Mouse (Mus musculus) midbrain, embryonic 16.5 days (tissue): ENCODE measurements around the gene Ube2cbp. TPM values are rescaled to one million over a fixed set of nuclear protein-coding genes. Genes with fewer than 3 reads are reported as not detected.

Source experiments
- ATAC-seq: fragments of 200-750 bp; cut with Nextera tagmentation; 2 replicates; pipeline ENCODE4 v1.8.0; 2017; ENCODE audit warnings: moderate TSS enrichment
- H3K27ac ChIP-seq: fragments of 300-500 bp; sonication (generic); 2 replicates; pipeline ENCODE4 v1.5.1; 2014; ENCODE audit warnings: mild to moderate bottlenecking, low read length, mixed read lengths
- H3K27me3 ChIP-seq: fragments of 300-500 bp; sonication (generic); 2 replicates; pipeline ENCODE4 v1.6.1; 2014; ENCODE audit warnings: low read depth, low read length, mixed read lengths; ENCODE audit not compliant: control insufficient read depth, insufficient read depth
- H3K36me3 ChIP-seq: fragments of 300-500 bp; sonication (generic); 2 replicates; pipeline ENCODE4 v1.6.1; 2014; ENCODE audit warnings: mild to moderate bottlenecking, low read length, moderate library complexity, mixed read lengths; ENCODE audit not compliant: control insufficient read depth, insufficient read depth
- H3K4me1 ChIP-seq: fragments of 300-500 bp; sonication (generic); 2 replicates; pipeline ENCODE4 v1.6.1; 2014; ENCODE audit warnings: mild to moderate bottlenecking, low read length, mixed read lengths; ENCODE audit not compliant: control insufficient read depth, insufficient read depth
- H3K4me2 ChIP-seq: fragments of 300-500 bp; sonication (generic); 2 replicates; pipeline ENCODE4 v1.6.1; 2014; ENCODE audit warnings: mild to moderate bottlenecking, low read length, mixed read lengths
- H3K4me3 ChIP-seq: fragments of 300-500 bp; sonication (generic); 2 replicates; pipeline ENCODE4 v1.5.1; 2014; ENCODE audit warnings: low read depth, mild to moderate bottlenecking, low read length, moderate library complexity, mixed read lengths
- H3K9ac ChIP-seq: fragments of 300-500 bp; sonication (generic); 2 replicates; pipeline ENCODE4 v1.6.1; 2014; ENCODE audit warnings: low read depth, low read length, mixed read lengths
- H3K9me3 ChIP-seq: fragments of 300-500 bp; sonication (generic); replicated peaks from 2 replicates; pipeline ENCODE4 v1.6.1; 2014; ENCODE audit warnings: mild to moderate bottlenecking, low read length, mixed read lengths; ENCODE audit not compliant: control insufficient read depth, poor library complexity, severe bottlenecking
- WGBS: fragments of 180-500 bp; shearing (Covaris S2); extraction: QIAGEN DNeasy Blood & Tissue Kit; methylation state at CpG from one replicate; pipeline ENCODE4 v1.1.7; 2014; 5-methylcytosine and 5-hydroxymethylcytosine counted together
- polyA plus RNA-seq: library from polyadenylated mRNA; unstranded; fragments of >200 nt; fragmentation: Nextera tagmentation; extraction: Ambion mirVana; gene quantifications from 2 replicates; pipeline ENCODE4 v1.2.1, GENCODE M21; 2015

Gene Ube2cbp
- polyA plus RNA-seq, 1 experiment from 2014 or later: 7.8 TPM

DNA sequence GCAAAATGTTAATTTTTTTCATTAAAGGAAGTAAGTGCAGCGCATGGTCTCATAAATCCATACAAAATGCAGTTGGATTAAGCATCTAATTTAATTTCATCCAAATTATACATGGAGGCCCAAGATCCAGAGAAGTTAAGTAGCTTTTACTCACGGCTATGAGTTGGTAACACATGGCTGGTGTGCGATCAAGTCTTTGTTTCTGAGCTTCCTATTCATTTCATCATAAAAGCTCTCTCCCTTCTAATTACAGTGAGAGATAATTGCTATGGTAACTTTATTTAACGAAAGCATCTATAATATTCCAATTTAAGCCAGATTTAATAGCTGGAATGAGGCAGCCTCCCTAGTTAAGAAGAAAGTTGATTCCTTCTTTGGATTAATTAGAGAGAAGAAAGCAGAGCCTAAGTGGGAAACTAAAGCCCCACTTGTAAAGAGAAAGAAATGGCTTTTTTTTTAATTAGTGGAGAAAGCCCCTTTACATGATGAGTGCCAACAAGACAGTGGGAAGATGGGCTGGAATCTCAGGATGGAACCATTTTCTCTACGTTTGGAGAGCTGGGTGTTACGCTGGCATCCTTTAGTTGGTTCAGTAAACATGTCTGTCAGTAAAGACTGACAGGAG is 145.1 kb downstream of the Ube2cbp start:
- Histone ChIP-seq H3K4me2 (no peak overlapping the region), H3K9me3 (no peaks in the 10 kb centered on the region), H3K4me1 (no peaks in the 10 kb centered on the region), H3K27me3 (no peaks in the 10 kb centered on the region), H3K27ac (no peak overlapping the region), H3K36me3 (no peaks in the 10 kb centered on the region), H3K4me3 (no peak overlapping the region), H3K9ac (no peak overlapping the region)
- ATAC-seq: 0 out of 2 replicates have a peak, but pooled peaks have one; percentile 21
- WGBS: 59% methylated on average over 6 of the region's 6 CpGs

DNA sequence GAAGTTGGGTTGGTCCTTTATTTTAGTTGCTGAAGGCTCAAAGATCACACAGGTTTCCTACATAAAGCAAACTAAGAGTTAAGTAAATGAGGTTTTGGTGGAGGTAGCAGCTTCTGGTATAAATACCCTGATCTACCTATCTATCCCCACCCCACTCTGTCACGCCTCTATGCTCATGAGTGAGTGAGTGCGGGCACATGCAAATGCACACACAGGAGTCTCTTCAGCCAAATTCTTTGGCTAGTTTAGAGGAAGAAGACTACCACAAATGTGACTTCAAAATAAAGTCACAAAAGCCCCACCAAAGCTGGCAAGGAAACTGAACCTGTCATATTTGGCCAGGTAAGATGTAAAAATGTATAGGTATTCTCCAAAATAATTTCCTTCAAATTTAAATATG is 149.1 kb downstream of the Ube2cbp start:
- Histone ChIP-seq H3K4me2 (no peak overlapping the region), H3K36me3 (no peaks in the 10 kb centered on the region), H3K27ac (no peak overlapping the region), H3K4me3 (no peak overlapping the region), H3K4me1 (no peaks in the 10 kb centered on the region), H3K9ac (no peak overlapping the region), H3K9me3 (no peaks in the 10 kb centered on the region; the same call in 1 of the 2 replicates), H3K27me3 (no peaks in the 10 kb centered on the region)
- WGBS: 96% methylated on average over 2 of the region's 2 CpGs
- no peak for ATAC-seq

DNA sequence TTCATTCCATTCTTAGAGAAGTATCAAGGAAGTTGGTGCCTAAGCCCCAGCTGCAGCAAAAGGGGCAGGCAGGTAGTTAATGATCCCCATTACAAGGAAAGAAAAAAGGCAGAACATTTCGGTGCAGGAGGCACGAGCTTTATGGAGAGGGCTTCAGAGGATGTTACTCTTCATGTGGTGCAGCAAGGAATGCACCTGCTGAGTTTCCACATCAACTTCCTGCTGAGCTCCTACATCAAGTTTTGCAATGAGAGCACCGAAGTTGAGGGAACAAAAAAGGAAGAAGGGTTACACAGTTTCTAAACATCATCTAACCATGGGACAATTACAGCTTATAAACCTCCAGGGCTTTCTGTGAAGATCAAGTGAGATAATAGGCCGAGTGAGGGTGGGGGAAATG is 156.1 kb downstream of the Ube2cbp start:
- 51% methylated on average over 4 of the region's 4 CpGs for WGBS
- Histone ChIP-seq H3K4me2 (no peak overlapping the region), H3K4me3 (no peak overlapping the region), H3K36me3 (no peaks in the 10 kb centered on the region), H3K27ac (no peak overlapping the region), H3K9me3 (no peaks in the 10 kb centered on the region; the same call in 1 of the 2 replicates), H3K9ac (no peak overlapping the region), H3K27me3 (no peaks in the 10 kb centered on the region), H3K4me1 (no peaks in the 10 kb centered on the region)
- ATAC-seq: no peak

GRCm38 (mm10) chr9:86306556-86306955 is 158.2 kb downstream of the Ube2cbp start:
- Histone ChIP-seq H3K36me3 (no peaks in the 10 kb centered on the region), H3K4me1 (no peaks in the 10 kb centered on the region), H3K27ac (no peak overlapping the region), H3K4me3 (no peak overlapping the region), H3K27me3 (no peaks in the 10 kb centered on the region), H3K4me2 (no peak overlapping the region), H3K9ac (no peak overlapping the region), H3K9me3 (no peaks in the 10 kb centered on the region)
- WGBS: 73% methylated on average over 2 of the region's 2 CpGs
- ATAC-seq: no peak

GRCm38 (mm10) chr9:86301407-86301806 is 163.3 kb downstream of the Ube2cbp start:
- Histone ChIP-seq H3K4me3 (no peak overlapping the region), H3K27me3 (no peaks in the 10 kb centered on the region), H3K4me1 (peaks cover 6% of the 10 kb centered on the region; the same call in 1 of the 2 replicates), H3K9me3 (no peaks in the 10 kb centered on the region), H3K4me2 (no peak overlapping the region), H3K36me3 (no peaks in the 10 kb centered on the region), H3K27ac (no peak overlapping the region), H3K9ac (no peak overlapping the region)
- no peak for ATAC-seq
- 86% methylated on average over 6 of the region's 6 CpGs for WGBS

- Histone ChIP-seq H3K36me3 (no peaks in the 10 kb centered on the region), H3K9ac (no peak overlapping the region), H3K4me2 (no peak overlapping the region), H3K4me3 (no peak overlapping the region), H3K9me3 (no peaks in the 10 kb centered on the region), H3K27me3 (no peaks in the 10 kb centered on the region), H3K27ac (no peak overlapping the region), H3K4me1 (peaks cover 6% of the 10 kb centered on the region; the same call in 1 of the 2 replicates)
- WGBS: 18% methylated on average over 8 of the region's 8 CpGs
- ATAC-seq: no peak
These were observed 166.2 kb downstream of the Ube2cbp start for GRCm38 (mm10) chr9:86298596-86298995.

DNA sequence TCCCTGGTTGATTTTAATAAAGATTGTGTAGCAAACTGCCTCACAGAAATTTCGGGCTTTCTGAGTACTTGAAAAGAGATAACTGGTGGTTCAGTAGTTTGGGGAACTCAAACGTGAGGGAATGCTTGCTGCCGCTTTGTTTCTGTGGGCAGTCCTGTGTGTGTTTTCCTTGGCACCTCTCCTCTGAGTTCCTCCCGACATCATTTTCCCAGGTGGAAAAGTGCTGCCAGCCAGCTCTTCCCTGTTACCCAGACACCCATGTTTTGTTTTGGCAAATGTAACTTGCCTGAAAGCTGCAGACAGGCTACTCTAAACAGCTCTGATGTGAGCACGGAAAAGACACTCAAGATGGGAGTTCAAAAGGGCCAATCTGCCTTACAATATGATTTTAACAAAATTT is 166.6 kb downstream of the Ube2cbp start:
- Histone ChIP-seq H3K27me3 (no peaks in the 10 kb centered on the region), H3K9me3 (no peaks in the 10 kb centered on the region), H3K4me3 (no peak overlapping the region), H3K4me2 (no peak overlapping the region), H3K36me3 (no peaks in the 10 kb centered on the region), H3K4me1 (peaks cover 6% of the 10 kb centered on the region; the same call in 1 of the 2 replicates), H3K27ac (no peak overlapping the region), H3K9ac (no peak overlapping the region)
- no peak for ATAC-seq
- WGBS: 32% methylated on average over 5 of the region's 5 CpGs

- no peak overlapping the region for H3K27ac ChIP-seq
- ATAC-seq: no peak
These were observed 167.8 kb downstream of the Ube2cbp start for GRCm38 (mm10) chr9:86296683-86297638.

DNA sequence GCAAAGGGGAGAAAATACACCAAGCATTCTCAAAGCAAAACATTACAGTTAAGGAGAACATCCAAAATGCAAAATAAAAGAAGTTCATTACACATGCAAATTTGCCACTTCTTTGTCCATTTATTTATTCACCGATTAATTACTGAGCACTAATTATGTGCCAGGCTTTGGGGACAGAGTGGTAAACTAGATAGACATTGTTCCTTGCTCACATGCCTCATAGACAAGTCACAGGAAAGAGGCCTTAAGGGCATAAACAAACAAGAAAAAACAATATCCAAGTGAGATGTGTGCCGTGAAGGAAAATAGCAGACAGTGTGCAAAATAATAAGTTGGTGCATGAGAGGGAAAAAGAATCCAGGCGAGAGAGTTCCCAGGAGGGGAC is 177.2 kb downstream of the Ube2cbp start:
- Histone ChIP-seq H3K9me3 (peaks cover 3% of the 10 kb centered on the region; the same call in 1 of the 2 replicates), H3K4me2 (no peak overlapping the region), H3K36me3 (no peaks in the 10 kb centered on the region), H3K4me3 (no peak overlapping the region), H3K9ac (no peak overlapping the region), H3K27me3 (no peaks in the 10 kb centered on the region), H3K4me1 (peaks cover 9% of the 10 kb centered on the region), H3K27ac (peak overlapping the region; percentile 58; the same call in 1 of the 2 replicates)
- ATAC-seq: no peak; the same call in 1 of the 2 replicates
- WGBS: 54% methylated on average over 3 of the region's 3 CpGs

More at GRCm38 (mm10) chr9:86296683-86297638, 167.8 kb downstream of the Ube2cbp start:
- no peak overlapping the region for H3K9ac ChIP-seq
- H3K9me3 ChIP-seq: no peaks in the 10 kb centered on the region
- H3K4me1 ChIP-seq: peaks cover 6% of the 10 kb centered on the region; the same call in 1 of the 2 replicates
- 46% methylated on average over 8 of the region's 8 CpGs for WGBS
- no peak overlapping the region for H3K4me2 ChIP-seq
- no peaks in the 10 kb centered on the region for H3K27me3 ChIP-seq
- no peaks in the 10 kb centered on the region for H3K36me3 ChIP-seq
- no peak overlapping the region for H3K4me3 ChIP-seq
